Mouse (Mus musculus) stomach, postnatal 0 days (tissue): Measurements from ENCODE around the gene Arsk.

Source experiments
- CTCF ChIP-seq: IDR thresholded peaks from 2 replicates; pipeline ENCODE4 v1.5.1; 2016; ENCODE audit warnings: antibody characterized with exemption, low read depth, mild to moderate bottlenecking, moderate library complexity
- EP300 ChIP-seq: optimal IDR thresholded peaks from 2 replicates; pipeline ENCODE3; 2016; ENCODE audit warnings: antibody characterized with exemption

DNA sequence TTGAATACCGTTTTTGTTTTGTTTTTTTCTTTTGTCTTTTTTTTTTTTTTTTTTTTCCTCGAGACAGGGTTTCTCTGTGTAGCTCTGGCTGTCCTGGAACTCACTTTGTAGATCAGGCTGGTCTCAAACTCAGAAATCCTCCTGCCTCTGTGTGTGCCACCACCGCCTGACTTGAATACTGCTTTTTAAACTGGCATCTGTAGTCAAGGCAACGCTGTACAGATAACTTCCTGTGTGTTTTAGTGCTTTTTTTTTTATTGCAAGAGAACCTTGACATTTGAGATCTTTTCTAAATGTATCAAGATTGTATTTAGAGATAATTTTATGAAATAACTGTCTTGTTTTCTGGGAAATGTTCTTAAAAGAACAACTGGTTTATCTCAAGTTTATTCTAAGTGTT lies 34.0 kb upstream of the Arsk start:
- TF ChIP-seq CTCF (no peak), EP300 (no peak)
